Mouse (Mus musculus) adrenal gland (tissue): Measurements from ENCODE around the gene Stx8.

Experiments used
- intact Hi-C: fragments of 180-260 bp; cut with DNase I; formaldehyde crosslinking; loops from one replicate; pipeline ENCODE4 v1.15.1; 2025

The Stx8 gene

GRCm38 (mm10) chr11:67972606-67973005, 6.6 kb downstream of the Stx8 start:
- intact Hi-C loops: no loop called here

- intact Hi-C loops: no loop called here
Observed at GRCm38 (mm10) chr11:67973225-67973624, 7.2 kb downstream of the Stx8 start.

- intact Hi-C loops: no loop called here
Observed at GRCm38 (mm10) chr11:67975252-67975651, 9.3 kb downstream of the Stx8 start.

GRCm38 (mm10) chr11:67983564-67983963, 17.6 kb downstream of the Stx8 start:
- intact Hi-C loops: no loop called here

GRCm38 (mm10) chr11:67991240-67991639, 25.2 kb downstream of the Stx8 start:
- intact Hi-C loops: no loop called here

GRCm38 (mm10) chr11:67995965-67996364, 30.0 kb downstream of the Stx8 start:
- intact Hi-C loops: no loop called here

GRCm38 (mm10) chr11:67998905-67999304, 32.9 kb downstream of the Stx8 start:
- intact Hi-C loops: no loop called here

GRCm38 (mm10) chr11:67999629-68000028, 33.6 kb downstream of the Stx8 start:
- intact Hi-C loops: loop anchor here (10.0 kb wide), 1 partner anchor 195 kb away; no protein-coding TSS in a partner anchor

GRCm38 (mm10) chr11:68004191-68004590, 38.2 kb downstream of the Stx8 start:
- intact Hi-C loops: loop anchor here (1.0 to 10.0 kb wide), 2 partner anchors 191 to 404 kb away; no protein-coding TSS in a partner anchor

- intact Hi-C loops: loop anchor here (10.0 kb wide), 1 partner anchor 188 kb away; no protein-coding TSS in a partner anchor
Observed at GRCm38 (mm10) chr11:68006216-68006789, 40.3 kb downstream of the Stx8 start.

- intact Hi-C loops: loop anchor here (10.0 kb wide), 1 partner anchor 187 kb away; no protein-coding TSS in a partner anchor
Observed at GRCm38 (mm10) chr11:68007645-68008044, 41.7 kb downstream of the Stx8 start.

GRCm38 (mm10) chr11:68009377-68009776, 43.4 kb downstream of the Stx8 start:
- intact Hi-C loops: loop anchor here (10.0 kb wide), 1 partner anchor 185 kb away; no protein-coding TSS in a partner anchor

- intact Hi-C loops: no loop called here
Observed at GRCm38 (mm10) chr11:68012207-68012606, 46.2 kb downstream of the Stx8 start.

- intact Hi-C loops: no loop called here
Observed at GRCm38 (mm10) chr11:68018191-68018590, 52.2 kb downstream of the Stx8 start.

- intact Hi-C loops: no loop called here
Observed at GRCm38 (mm10) chr11:68019156-68019555, 53.2 kb downstream of the Stx8 start.

GRCm38 (mm10) chr11:68021976-68022375, 56.0 kb downstream of the Stx8 start:
- intact Hi-C loops: no loop called here

GRCm38 (mm10) chr11:68022895-68023294, 56.9 kb downstream of the Stx8 start:
- intact Hi-C loops: no loop called here

- intact Hi-C loops: no loop called here
Observed at GRCm38 (mm10) chr11:68023811-68024369, 57.9 kb downstream of the Stx8 start.

- intact Hi-C loops: no loop called here
Observed at GRCm38 (mm10) chr11:68026590-68026989, 60.6 kb downstream of the Stx8 start.

GRCm38 (mm10) chr11:68029079-68029478, 63.1 kb downstream of the Stx8 start:
- intact Hi-C loops: no loop called here

- intact Hi-C loops: no loop called here
Observed at GRCm38 (mm10) chr11:68029871-68030270, 63.9 kb downstream of the Stx8 start.

- intact Hi-C loops: no loop called here
Observed at GRCm38 (mm10) chr11:68030771-68031170, 64.8 kb downstream of the Stx8 start.

- intact Hi-C loops: no loop called here
Observed at GRCm38 (mm10) chr11:68032448-68032847, 66.5 kb downstream of the Stx8 start.
